Mouse (Mus musculus): ENCODE data around the gene Letmd1.
"Not testable (repeated sequence)": the region's sequence is repeated elsewhere in the genome, so short reads cannot be mapped to it uniquely, and the experiment has no call there.

The Letmd1 gene

DNA sequence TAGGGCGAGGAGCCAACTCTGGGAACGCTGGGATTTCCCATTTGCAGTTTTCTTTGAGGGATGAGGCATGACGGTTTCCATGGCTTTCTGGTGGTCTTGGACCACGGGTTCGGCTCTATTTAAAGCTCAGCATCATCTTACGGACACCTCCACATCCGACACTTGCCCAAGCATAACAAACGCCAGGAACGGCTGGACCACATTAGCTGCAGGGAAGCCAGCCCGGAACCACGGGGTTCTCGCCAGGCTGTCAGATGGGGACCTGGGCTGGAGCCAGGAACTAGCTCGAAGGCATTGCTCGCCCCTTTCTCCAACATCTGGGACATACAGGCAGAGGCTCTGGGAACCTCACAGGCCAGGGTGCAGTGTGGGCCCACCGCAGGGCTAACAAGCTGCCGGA lies 17.6 kb upstream of the Letmd1 start:
- no peak for DNase-seq (ENCODE audit: low spot score in 2 of 2)

DNA sequence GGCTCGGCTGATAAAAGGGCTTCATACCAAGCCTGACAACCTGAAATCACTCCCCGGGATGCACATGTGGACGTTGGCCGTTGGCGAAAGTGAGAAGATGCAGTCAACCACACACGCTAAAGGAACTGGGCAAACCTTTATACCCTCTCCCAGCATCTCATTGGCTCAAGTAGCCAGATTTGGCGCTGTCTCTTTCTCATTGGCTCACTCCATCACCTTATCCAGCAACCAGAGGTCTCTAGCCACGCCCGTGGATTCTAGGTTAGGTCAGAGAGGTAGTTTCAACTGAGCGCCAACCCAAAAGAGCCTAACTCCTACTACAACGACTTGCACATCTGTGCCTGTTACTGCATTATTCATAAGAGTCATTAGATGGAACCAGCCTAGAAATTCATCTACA lies 16.3 kb upstream of the Letmd1 start:
- DNase-seq (ENCODE audit: low spot score in 2 of 2), result no peak

DNA sequence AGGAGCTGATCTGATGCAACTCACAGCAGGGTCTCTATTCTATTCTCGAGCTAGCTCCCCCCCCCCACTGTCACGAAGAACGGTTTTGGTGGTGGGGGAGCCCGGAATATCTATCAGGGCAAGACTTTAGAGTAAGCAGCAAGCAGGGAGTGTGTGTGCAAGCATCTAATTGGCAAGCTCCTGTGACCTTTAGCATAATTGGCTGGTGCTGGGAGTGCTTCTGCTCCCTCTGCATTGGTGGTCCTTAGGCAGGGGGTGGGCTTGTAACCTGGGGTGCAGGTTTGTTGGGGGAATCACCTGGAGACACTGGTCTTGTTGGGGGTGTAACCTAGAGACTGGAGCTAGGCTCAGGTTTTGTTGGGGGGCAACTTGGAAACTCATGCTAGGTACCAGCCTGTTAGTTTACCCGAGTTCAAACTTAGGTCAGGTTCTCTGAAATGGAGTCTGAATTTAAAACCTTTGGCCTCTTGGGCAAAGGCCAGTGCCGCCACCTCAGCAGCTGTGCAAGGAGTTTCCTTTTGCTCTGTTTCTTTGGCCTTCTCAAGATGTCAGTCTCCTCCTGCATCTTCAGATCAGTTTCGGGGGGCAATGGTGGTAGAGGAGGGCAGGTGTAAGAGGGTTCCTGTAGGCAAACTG lies 12.3 kb upstream of the Letmd1 start:
- no peak for DNase-seq (ENCODE audit: low spot score in 2 of 2)

DNA sequence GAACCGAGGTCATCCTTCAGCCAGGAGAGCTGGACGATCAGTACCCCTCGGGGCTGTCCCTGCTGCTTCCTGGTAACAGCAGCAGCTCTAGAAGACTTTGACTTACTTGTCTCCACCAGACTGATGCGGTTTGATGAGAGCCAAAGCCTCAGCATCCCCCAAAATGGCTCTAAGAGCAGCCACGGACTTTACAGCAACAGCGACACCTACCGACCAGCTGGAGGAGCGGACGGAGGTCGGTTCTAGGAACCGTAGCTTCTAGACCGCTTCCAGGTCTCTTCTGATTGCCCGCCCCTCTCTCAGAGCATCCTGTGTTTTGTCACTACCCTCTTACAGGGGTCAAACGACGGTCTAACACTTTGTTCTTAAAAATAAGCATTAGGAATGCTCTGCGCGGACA lies 11.5 kb upstream of the Letmd1 start:
- peak; percentile 75 to 94 for DNase-seq (ENCODE audit: low spot score in 2 of 2)

DNA sequence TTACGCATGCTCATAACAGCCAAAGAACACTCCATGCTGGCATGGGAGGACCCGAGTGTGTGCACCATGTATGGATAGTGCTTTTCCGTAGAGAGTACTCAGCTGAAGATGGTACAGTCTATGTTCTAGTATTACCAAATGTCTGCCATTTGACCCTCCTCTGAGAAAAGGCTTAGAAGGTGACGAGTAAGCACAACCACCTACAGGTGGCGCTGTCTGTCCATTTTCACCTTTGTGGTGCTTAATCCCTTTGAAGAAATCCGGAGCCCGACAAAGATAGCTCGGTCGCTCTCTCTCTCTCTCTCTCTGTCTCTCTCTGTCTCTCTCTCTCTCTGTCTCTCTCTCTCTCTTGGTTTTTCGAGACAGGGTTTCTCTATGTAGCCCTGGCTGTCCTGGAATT lies 10.8 kb upstream of the Letmd1 start:
- DNase-seq (ENCODE audit: low spot score in 2 of 2), result peak; percentile 67 to 87

DNA sequence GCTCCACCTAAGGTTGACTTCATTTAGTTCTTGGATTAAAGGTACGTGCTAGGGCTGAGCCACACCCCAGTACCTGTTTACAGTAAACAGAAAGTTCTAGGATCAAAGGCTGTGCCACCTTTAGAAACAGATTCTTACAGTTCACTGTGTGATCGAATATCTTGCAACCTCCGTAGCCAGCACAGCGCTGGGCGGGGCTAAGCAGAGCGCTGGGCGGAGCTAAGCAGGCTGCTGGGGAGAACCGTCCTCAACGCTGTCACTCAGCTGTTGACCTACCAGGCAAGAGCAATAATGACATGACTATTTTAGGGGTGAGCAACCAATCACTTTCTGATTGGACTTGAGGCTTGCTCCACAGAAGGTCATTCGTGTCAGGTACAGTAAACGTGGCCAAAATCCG lies 7.9 kb upstream of the Letmd1 start:
- DNase-seq (ENCODE audit: low spot score in 2 of 2), result peak in 1 of 2 experiments; percentile 51

DNA sequence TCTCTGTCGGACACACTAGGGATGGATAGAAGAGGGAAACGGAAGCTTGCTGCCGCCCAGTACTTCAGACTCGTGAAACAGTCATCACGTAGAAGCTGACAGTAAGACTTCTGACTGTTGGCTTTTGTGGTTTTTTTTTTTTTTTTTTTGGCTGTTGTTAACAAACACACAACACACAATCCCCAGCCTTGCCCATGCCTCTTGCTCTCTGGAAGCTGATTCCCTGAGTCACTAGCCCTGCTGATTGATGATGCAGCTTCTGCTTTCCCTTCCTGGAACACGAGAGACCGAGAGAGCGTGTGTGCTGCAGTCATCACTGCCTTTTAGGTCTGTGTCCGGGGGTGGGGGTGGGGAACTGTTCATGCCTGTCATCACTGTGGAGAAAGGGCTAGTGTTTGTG lies 7.2 kb upstream of the Letmd1 start:
- no peak for DNase-seq (ENCODE audit: low spot score in 2 of 2)

- DNase-seq (ENCODE audit: low spot score in 2 of 2), result no peak
Observed at GRCm38 (mm10) chr15:100462086-100462485, 6.7 kb upstream of the Letmd1 start.

GRCm38 (mm10) chr15:100463712-100464111 lies 5.1 kb upstream of the Letmd1 start:
- DNase-seq (ENCODE audit: low spot score in 2 of 2), result peak; percentile 67 to 85

DNA sequence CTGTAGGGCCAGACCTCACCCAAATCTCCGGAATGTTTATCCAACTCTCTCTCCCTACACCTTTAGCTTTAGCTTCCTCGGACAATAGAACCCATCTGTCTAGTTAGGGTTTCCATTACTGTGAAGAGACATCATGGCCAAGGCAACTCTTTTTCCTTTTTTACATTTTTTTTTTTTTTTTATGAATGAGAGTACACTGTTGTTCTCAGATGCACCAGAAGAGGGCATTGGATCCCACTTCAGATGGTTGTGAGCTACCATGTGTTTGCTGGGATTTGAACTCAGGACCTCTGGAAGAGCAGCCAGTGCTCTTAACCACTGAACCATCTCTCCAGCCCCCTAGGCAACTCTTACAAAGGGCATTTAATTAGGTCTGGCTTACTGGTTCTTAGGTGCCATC lies 3.4 kb upstream of the Letmd1 start:
- DNase-seq (ENCODE audit: low spot score in 2 of 2), result no peak

- no peak for DNase-seq (ENCODE audit: low spot score in 2 of 2)
Observed at GRCm38 (mm10) chr15:100467738-100468137, 1.1 kb upstream of the Letmd1 start.

- DNase-seq (ENCODE audit: low spot score in 2 of 2), result no peak
Observed at GRCm38 (mm10) chr15:100469189-100469545, 344 bp downstream of the Letmd1 start.

DNA sequence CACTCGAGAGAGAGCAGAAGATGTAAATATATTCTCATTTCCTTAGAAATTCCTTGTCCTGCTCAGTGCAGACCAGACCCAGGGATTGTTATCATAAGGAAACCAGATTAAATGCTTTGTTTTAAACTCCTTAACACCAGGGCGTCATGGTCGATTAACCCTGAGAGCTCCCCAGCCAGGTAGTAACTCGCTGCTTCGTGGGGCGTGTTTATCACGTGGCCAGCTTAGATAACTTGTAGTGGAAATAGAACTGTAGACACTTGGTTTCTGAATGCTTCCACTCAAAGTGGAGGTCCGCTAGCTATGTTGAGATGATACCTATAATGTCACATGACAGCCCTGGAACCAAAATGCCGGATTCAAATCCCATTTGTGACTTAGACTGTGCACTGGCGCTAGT lies 1.2 kb downstream of the Letmd1 start:
- DNase-seq (ENCODE audit: low spot score in 2 of 2), result no peak

DNA sequence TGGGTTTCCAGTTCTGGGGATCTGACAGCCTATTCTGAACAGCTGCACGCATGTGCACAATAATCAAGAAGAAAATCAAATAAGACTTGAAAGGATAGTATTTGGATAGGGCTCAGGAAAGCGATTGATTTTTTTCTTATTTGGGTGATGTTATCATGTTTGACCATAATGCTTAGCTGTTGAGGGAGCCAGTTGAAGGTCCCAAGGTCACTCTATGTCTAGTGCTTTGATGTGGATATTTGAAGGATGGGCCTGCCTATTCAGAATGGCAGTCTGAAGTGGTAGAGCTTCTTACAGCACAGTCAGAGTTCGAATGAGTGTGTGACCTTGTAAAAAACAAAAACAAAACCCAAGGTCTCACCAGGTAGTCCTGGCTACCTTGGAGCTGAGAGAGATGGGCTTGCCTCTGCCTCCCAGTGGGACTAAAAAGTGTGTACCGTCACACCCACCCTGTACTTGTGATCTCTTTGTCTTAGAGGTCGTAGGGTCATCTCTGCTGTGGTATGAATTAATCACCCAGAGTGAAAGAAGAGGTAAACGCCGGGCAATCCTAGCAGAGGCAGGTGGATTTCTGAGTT lies 5.2 kb downstream of the Letmd1 start:
- no peak for DNase-seq (ENCODE audit: low spot score in 2 of 2)

GRCm38 (mm10) chr15:100478351-100478750 lies 9.5 kb downstream of the Letmd1 start:
- DNase-seq (ENCODE audit: low spot score in 2 of 2), result no peak

- no peak for DNase-seq (ENCODE audit: low spot score in 2 of 2)
Observed at GRCm38 (mm10) chr15:100478925-100479324, 10.1 kb downstream of the Letmd1 start.

DNA sequence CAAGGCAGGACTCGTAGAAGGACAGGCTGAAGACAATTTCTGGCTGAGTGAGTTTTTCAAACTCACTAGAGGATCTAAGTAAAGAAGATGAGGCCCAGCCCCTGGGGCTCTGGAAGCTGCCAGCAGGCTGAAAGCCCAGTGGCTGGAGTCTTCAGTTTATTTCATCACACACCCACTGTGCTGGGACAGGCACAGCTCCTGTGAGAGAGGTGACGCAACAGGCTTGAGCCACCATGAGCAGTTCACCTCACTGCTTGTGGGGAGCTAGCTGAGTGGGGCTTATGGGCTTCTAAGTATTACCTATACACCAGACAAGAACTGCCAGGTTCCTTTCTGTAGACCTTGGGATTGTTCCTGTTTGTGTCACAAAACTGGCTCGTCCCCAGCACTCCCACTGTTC lies 16.8 kb downstream of the Letmd1 start:
- DNase-seq (ENCODE audit: low spot score in 2 of 2), result no peak

GRCm38 (mm10) chr15:100486450-100486849 lies 17.6 kb downstream of the Letmd1 start:
- no peak for DNase-seq (ENCODE audit: low spot score in 2 of 2)

- DNase-seq (ENCODE audit: low spot score in 2 of 2), result no peak
Observed at GRCm38 (mm10) chr15:100487050-100487449, 18.2 kb downstream of the Letmd1 start.

- not testable (repeated sequence) for DNase-seq (ENCODE audit: low spot score in 2 of 2)
Observed at GRCm38 (mm10) chr15:100488297-100488696, 19.5 kb downstream of the Letmd1 start.

GRCm38 (mm10) chr15:100489263-100489662 lies 20.4 kb downstream of the Letmd1 start:
- no peak for DNase-seq (ENCODE audit: low spot score in 2 of 2)

DNA sequence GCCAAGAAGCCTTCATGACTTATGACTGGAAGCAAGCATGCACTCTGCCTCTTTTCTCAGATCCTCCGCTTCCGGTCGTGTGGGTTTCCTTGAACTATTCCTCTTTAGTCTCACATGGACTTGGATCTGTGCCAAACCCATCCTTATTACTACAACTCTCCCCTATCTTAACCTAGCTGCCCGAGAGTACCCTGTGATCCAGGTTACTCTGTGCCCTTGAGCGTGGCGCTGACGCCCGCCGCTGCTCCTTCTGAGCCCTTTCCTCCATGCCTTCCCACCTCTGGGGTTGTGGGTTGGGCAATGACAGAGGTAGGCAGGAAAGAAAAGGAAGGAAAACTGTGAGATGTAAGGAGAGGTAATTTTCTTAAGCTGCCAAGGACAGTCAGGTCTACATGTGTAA lies 23.1 kb downstream of the Letmd1 start:
- DNase-seq (ENCODE audit: low spot score in 2 of 2), result no peak

DNA sequence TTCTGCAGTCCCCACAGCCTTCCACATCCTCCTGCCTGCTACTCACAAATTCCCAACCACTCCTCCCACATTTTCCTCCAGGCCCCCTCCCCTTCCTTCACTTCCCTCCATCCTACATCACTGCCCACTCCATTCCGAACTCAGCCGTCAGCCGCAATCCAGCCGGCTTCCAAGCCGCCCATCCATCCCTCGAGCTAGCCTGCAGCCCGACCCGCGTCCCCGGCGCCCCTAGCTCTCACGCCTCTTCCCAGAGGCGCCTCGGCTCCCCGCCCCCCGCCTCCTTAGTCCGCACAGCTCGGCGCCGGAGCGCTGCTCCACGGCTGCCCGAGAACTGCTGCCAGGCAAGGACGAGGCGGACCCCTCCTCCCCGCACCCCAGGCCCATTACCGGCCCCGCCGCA lies 25.8 kb downstream of the Letmd1 start:
- no peak for DNase-seq (ENCODE audit: low spot score in 2 of 2)

GRCm38 (mm10) chr15:100495102-100495501 lies 26.3 kb downstream of the Letmd1 start, which contains the start of gene Csrnp2:
Csrnp2 (minus strand) TSS chr15:100495488.
- peak; percentile 80 to 91 for DNase-seq (ENCODE audit: low spot score in 2 of 2)

Data from spleen, postnatal 4 days (tissue).